Mouse (Mus musculus) midbrain, embryonic 15.5 days (tissue): ENCODE measurements around the gene Gpx7. TPM values are rescaled to one million over a fixed set of nuclear protein-coding genes. Genes with fewer than 3 reads are reported as not detected.

Source experiments
- ATAC-seq: fragments of 200-750 bp; cut with Nextera tagmentation; replicated peaks from 2 replicates; pipeline ENCODE4 v1.8.0; 2017; ENCODE audit warnings: moderate TSS enrichment
- H3K27ac ChIP-seq: fragments of 300-500 bp; sonication (generic); 2 replicates; pipeline ENCODE4 v1.5.1; 2015; ENCODE audit warnings: mild to moderate bottlenecking, inconsistent platforms
- H3K27me3 ChIP-seq: fragments of 300-500 bp; sonication (generic); replicated peaks from 2 replicates; pipeline ENCODE4 v1.6.1; 2015; ENCODE audit warnings: inconsistent platforms
- H3K36me3 ChIP-seq: fragments of 300-500 bp; sonication (generic); replicated peaks from 2 replicates; pipeline ENCODE4 v1.6.1; 2015; ENCODE audit warnings: inconsistent platforms
- H3K4me1 ChIP-seq: fragments of 300-500 bp; sonication (generic); 2 replicates; pipeline ENCODE4 v1.6.1; 2015; ENCODE audit warnings: inconsistent platforms
- H3K4me2 ChIP-seq: fragments of 300-500 bp; sonication (generic); 2 replicates; pipeline ENCODE4 v1.6.1; 2015; ENCODE audit warnings: inconsistent platforms, mild to moderate bottlenecking, moderate library complexity
- H3K4me3 ChIP-seq: fragments of 300-500 bp; sonication (generic); 2 replicates; pipeline ENCODE4 v1.5.1; 2015; ENCODE audit warnings: mild to moderate bottlenecking, inconsistent platforms
- H3K9ac ChIP-seq: fragments of 300-500 bp; sonication (generic); 2 replicates; pipeline ENCODE4 v1.6.1; 2015; ENCODE audit warnings: mild to moderate bottlenecking, inconsistent platforms
- H3K9me3 ChIP-seq: fragments of 300-500 bp; sonication (generic); 2 replicates; pipeline ENCODE4 v1.6.1; 2016; ENCODE audit warnings: inconsistent platforms
- WGBS: fragments of 180-500 bp; shearing (Covaris S2); methylation state at CpG from one replicate; pipeline ENCODE4 v1.1.7; 2015; ENCODE audit warnings: mixed read lengths; 5-methylcytosine and 5-hydroxymethylcytosine counted together
- polyA plus RNA-seq: library from polyadenylated mRNA; unstranded; fragments of >200 nt; fragmentation: Nextera tagmentation; extraction: Ambion mirVana; gene quantifications from 2 replicates; pipeline ENCODE4 v1.2.1, GENCODE M21; 2015

Gene Gpx7
- polyA plus RNA-seq, 1 experiment from 2014 or later = 25.1 TPM

DNA sequence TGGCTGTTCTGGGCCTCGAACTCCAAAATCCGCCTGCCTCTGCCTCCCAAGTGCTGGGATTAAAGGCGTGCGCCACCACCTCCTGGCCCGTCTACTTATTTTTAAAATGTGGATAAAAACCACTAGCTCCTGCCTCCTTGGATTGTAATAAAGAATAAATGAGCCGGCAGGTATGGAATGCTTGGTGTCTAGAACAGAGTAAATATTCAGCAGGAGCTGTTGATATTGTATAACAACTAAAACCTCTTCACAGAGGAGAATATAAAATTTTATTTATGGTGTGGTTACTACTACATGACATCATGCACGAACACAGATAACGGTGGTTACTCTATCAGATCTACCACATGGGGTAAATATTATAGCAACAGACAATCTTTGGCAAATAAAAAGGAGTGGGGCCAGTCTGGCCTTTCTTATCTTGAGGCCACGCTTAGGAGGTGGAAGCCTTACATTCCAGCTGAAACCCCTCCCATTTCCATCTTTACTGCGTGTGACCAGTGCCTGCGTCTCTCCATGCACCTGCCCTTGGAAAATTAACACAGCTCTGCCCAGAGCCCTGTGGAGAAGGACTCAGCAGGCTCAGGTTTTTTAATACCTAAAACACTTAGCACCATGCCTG, 21.1 kb upstream of the Gpx7 start:
- H3K4me3 ChIP-seq = no peak overlapping the region
- WGBS = 81% methylated on average over 11 of the region's 11 CpGs
- H3K27ac ChIP-seq = no peak overlapping the region
- H3K4me2 ChIP-seq = no peak overlapping the region
- peaks cover 14% of the 10 kb centered on the region for H3K4me1 ChIP-seq
- no peak for ATAC-seq
- H3K36me3 ChIP-seq = no peaks in the 10 kb centered on the region
- no peaks in the 10 kb centered on the region for H3K27me3 ChIP-seq
- H3K9me3 ChIP-seq = no peaks in the 10 kb centered on the region
- no peak overlapping the region for H3K9ac ChIP-seq

GRCm38 (mm10) chr4:108424587-108424986, 17.8 kb upstream of the Gpx7 start:
- H3K27me3 ChIP-seq = no peaks in the 10 kb centered on the region
- H3K9me3 ChIP-seq = no peaks in the 10 kb centered on the region
- H3K9ac ChIP-seq = no peak overlapping the region
- no peak overlapping the region for H3K27ac ChIP-seq
- 91% methylated on average over 2 of the region's 2 CpGs for WGBS
- H3K36me3 ChIP-seq = no peaks in the 10 kb centered on the region
- H3K4me1 ChIP-seq = no peaks in the 10 kb centered on the region
- no peak for ATAC-seq
- no peak overlapping the region for H3K4me3 ChIP-seq
- H3K4me2 ChIP-seq = no peak overlapping the region

DNA sequence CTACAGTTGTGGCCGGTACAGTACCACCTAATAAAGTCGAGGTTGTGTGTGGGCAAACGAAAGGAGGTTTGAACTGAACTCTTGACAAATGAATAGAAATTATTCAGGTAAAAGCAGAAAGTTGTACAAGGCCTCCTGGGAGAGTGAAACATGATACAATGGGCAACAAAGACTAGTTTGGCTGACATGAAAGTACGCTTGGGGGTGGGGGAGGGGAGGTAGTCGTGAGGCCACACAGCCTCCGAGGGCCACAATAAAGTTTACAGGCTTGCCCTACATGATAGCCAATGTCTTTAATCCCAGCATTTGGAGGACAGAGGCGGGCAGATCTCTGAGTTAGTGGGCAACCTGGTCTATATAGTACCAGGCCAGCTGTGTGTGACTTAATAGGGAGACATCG, 860 bp upstream of the Gpx7 start:
- ATAC-seq = no peak
- H3K9ac ChIP-seq = no peak overlapping the region
- no peaks in the 10 kb centered on the region for H3K36me3 ChIP-seq
- no peak overlapping the region for H3K4me3 ChIP-seq
- H3K27me3 ChIP-seq = no peaks in the 10 kb centered on the region
- no peak overlapping the region for H3K4me2 ChIP-seq
- WGBS = 47% methylated on average over 8 of the region's 8 CpGs
- no peaks in the 10 kb centered on the region for H3K9me3 ChIP-seq
- H3K27ac ChIP-seq = no peak overlapping the region
- peaks cover 18% of the 10 kb centered on the region for H3K4me1 ChIP-seq

GRCm38 (mm10) chr4:108406138-108406860, 462 bp downstream of the Gpx7 start:
- Histone ChIP-seq H3K36me3 (no peaks in the 10 kb centered on the region), H3K27ac (peak overlapping the region; percentile 62), H3K9ac (peak overlapping the region; percentile 60), H3K27me3 (no peaks in the 10 kb centered on the region), H3K9me3 (no peaks in the 10 kb centered on the region), H3K4me2 (peak overlapping the region; percentile 94), H3K4me1 (peaks cover 18% of the 10 kb centered on the region), H3K4me3 (peak overlapping the region; percentile 49)
- WGBS = 2% methylated on average over 51 of the region's 52 CpGs
- ATAC-seq = peak; percentile 84

DNA sequence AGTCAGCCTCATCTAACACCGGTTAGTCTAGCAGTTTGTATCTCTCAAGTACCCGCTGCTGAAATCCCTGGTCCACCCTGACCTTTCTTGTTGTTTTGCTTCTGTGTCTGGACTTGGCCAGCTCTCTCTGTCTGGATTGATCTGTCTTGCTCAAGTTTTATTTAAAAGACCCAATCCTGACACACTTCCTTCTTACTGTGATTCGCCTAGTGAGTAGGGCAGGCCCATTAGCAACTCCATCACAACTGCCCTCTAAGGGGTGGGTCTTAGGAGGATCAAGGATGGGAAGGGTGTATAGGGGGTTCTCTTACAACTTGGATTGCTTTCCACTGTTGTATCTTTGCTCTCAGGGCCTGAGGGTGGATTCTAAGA, 1.0 kb downstream of the Gpx7 start:
- Histone ChIP-seq H3K27ac (peak overlapping the region; percentile 62; the same call in 1 of the 2 replicates), H3K4me1 (peaks cover 18% of the 10 kb centered on the region), H3K9me3 (no peaks in the 10 kb centered on the region), H3K36me3 (no peaks in the 10 kb centered on the region), H3K4me3 (peak overlapping the region; percentile 49), H3K27me3 (no peaks in the 10 kb centered on the region), H3K4me2 (peak overlapping the region; percentile 94), H3K9ac (peak overlapping the region; percentile 60; the same call in 1 of the 2 replicates)
- 71% methylated on average over 3 of the region's 3 CpGs for WGBS
- ATAC-seq = peak; percentile 75

- H3K4me3 ChIP-seq = no peak overlapping the region
- H3K27ac ChIP-seq = no peak overlapping the region
- H3K4me2 ChIP-seq = no peak overlapping the region
- no peaks in the 10 kb centered on the region for H3K36me3 ChIP-seq
- no peaks in the 10 kb centered on the region for H3K27me3 ChIP-seq
- H3K9ac ChIP-seq = no peak overlapping the region
- H3K4me1 ChIP-seq = peaks cover 18% of the 10 kb centered on the region
- no peaks in the 10 kb centered on the region for H3K9me3 ChIP-seq
- WGBS = 87% methylated on average over 8 of the region's 8 CpGs
- no peak for ATAC-seq
These were observed 2.7 kb downstream of the Gpx7 start for GRCm38 (mm10) chr4:108403861-108404635.

DNA sequence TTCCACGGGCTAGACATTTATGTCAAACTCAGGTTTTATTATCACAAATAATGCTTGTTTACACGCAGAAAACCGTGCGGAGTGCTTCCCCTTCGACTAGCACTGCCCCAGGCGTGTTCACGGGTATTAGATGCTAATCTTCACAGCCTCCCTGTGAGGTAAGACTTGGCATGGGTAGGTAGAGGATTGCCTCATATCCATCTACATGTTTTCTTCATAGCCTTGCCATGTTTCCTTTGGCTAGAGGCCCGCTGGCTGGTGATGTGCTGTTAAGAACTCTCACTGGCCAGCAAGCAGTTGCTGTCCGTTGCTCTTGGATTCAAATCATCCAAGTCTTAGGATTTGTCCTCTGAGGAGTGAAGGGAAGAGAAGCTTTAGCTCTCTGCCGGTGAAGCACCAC, 6.4 kb downstream of the Gpx7 start:
- WGBS = 88% methylated on average over 10 of the region's 10 CpGs

GRCm38 (mm10) chr4:108394236-108394635, 12.5 kb downstream of the Gpx7 start:
- Histone ChIP-seq H3K9me3 (no peaks in the 10 kb centered on the region), H3K4me1 (no peaks in the 10 kb centered on the region), H3K27me3 (no peaks in the 10 kb centered on the region), H3K4me3 (no peak overlapping the region), H3K4me2 (no peak overlapping the region), H3K9ac (no peak overlapping the region), H3K36me3 (no peaks in the 10 kb centered on the region), H3K27ac (no peak overlapping the region)
- no peak for ATAC-seq

More for the DNA sequence above, 6.4 kb downstream of the Gpx7 start:
- Histone ChIP-seq H3K9ac (no peak overlapping the region), H3K27me3 (no peaks in the 10 kb centered on the region), H3K4me3 (no peak overlapping the region), H3K9me3 (no peaks in the 10 kb centered on the region), H3K27ac (no peak overlapping the region), H3K36me3 (no peaks in the 10 kb centered on the region), H3K4me2 (no peak overlapping the region), H3K4me1 (no peaks in the 10 kb centered on the region)
- ATAC-seq = no peak

DNA sequence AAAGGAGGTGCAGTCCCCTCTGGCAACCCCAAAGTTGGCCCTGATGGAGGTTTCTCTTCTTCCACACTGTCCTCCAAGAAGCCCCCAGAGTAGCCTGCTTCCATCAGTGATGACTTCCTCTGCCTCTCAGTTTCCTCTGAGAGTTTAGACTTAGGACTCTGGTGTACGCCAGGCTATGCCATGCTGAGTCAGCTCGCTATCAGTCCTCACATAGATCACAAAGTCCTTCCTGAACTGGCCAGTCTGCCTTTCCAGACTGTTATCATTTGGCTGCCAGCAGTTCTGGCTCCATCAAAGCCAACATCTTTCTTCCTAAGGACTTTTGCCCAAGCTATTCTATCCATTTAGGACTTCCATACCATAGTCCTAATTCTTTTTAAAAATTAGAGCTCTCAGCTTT, 14.2 kb downstream of the Gpx7 start:
- Histone ChIP-seq H3K9me3 (no peaks in the 10 kb centered on the region), H3K27me3 (no peaks in the 10 kb centered on the region), H3K4me1 (peaks cover 12% of the 10 kb centered on the region), H3K27ac (no peak overlapping the region), H3K9ac (no peak overlapping the region), H3K4me2 (no peak overlapping the region), H3K36me3 (no peaks in the 10 kb centered on the region), H3K4me3 (no peak overlapping the region)
- WGBS = 78% methylated on average over 2 of the region's 2 CpGs
- ATAC-seq = no peak

- 80% methylated on average over 5 of the region's 5 CpGs for WGBS
- H3K27me3 ChIP-seq = no peaks in the 10 kb centered on the region
- ATAC-seq = no peak
These were observed 15.6 kb downstream of the Gpx7 start for GRCm38 (mm10) chr4:108391124-108391523.

DNA sequence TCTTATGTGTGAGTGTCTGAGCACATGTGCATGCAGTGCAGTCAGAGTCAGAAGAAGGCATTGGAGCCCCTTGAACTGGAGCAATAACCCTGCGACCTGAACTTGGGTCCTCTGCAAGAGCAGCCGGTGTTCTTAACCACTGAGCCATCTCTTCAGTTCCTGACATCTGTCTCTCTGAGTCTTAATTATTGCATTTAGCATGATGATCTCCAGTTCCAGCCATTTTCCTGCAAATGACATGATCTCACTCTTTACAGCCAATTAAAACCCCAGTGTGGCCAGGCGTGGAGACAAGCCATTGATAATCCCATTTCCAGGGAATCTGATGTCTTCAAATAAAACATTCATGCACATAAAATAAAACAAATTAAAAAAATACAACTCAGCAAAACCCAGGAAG, 18.0 kb downstream of the Gpx7 start:
- no peaks in the 10 kb centered on the region for H3K9me3 ChIP-seq
- H3K36me3 ChIP-seq = no peaks in the 10 kb centered on the region
- no peaks in the 10 kb centered on the region for H3K27me3 ChIP-seq
- no peak overlapping the region for H3K9ac ChIP-seq
- peaks cover 16% of the 10 kb centered on the region for H3K4me1 ChIP-seq
- no peak overlapping the region for H3K4me3 ChIP-seq
- 50% methylated on average over 3 of the region's 3 CpGs for WGBS
- no peak overlapping the region for H3K4me2 ChIP-seq
- H3K27ac ChIP-seq = no peak overlapping the region
- no peak for ATAC-seq

More at GRCm38 (mm10) chr4:108391124-108391523, 15.6 kb downstream of the Gpx7 start:
- H3K9me3 ChIP-seq = no peaks in the 10 kb centered on the region
- H3K4me3 ChIP-seq = no peak overlapping the region
- peaks cover 15% of the 10 kb centered on the region for H3K4me1 ChIP-seq
- no peak overlapping the region for H3K27ac ChIP-seq
- H3K4me2 ChIP-seq = no peak overlapping the region
- no peak overlapping the region for H3K9ac ChIP-seq
- no peaks in the 10 kb centered on the region for H3K36me3 ChIP-seq

DNA sequence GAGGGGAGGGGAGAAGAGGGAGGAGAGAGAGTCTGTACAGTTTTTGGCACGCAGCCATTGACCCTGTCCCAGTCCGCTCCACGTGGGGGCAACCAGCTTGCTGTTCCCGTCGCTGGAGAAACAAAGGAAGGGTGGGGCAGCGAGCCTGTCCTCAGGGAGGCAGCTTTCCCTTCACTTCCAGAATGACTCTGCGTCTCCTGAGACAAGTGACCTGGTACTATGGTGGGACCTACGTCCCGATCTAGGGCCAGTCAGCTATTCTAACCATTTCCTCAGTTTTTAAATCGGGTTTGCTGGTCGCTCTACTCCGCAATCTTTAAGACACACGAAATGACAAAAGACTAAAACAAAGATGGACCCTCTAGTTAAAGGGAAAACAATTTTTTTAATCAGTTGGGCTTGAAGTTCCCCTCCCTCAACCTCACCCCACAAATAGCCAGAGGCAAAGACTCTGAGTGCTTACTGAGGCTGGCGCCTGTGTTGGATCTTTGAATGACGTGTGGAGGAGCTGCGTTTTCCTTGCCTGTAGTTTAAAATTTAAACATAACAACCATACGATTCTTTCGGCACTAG, 19.0 kb downstream of the Gpx7 start:
- Histone ChIP-seq H3K27ac (peak overlapping the region; percentile 74), H3K36me3 (no peaks in the 10 kb centered on the region), H3K4me3 (peak overlapping the region; percentile 31), H3K9me3 (no peaks in the 10 kb centered on the region), H3K9ac (peak overlapping the region; percentile 31), H3K4me2 (peak overlapping the region; percentile 48), H3K4me1 (peaks cover 24% of the 10 kb centered on the region), H3K27me3 (no peaks in the 10 kb centered on the region)
- ATAC-seq = peak; percentile 53; the same call in 1 of the 2 replicates
- WGBS = 4% methylated on average over 18 of the region's 18 CpGs
